Mouse (Mus musculus) stomach, postnatal 0 days (tissue): ENCODE results near the gene Nprl2.

ENCODE experiments used
- CTCF ChIP-seq: IDR thresholded peaks from 2 replicates; pipeline ENCODE4 v1.5.1; 2016; ENCODE audit warnings: antibody characterized with exemption, low read depth, mild to moderate bottlenecking, moderate library complexity
- EP300 ChIP-seq: optimal IDR thresholded peaks from 2 replicates; pipeline ENCODE3; 2016; ENCODE audit warnings: antibody characterized with exemption

- TF ChIP-seq CTCF: no peak
- no peak for TF ChIP-seq EP300
Observed at GRCm38 (mm10) chr9:107569270-107569669, 27.2 kb downstream of the Nprl2 start.
